Mouse (Mus musculus): ENCODE measurements around the gene Tspan31. TPM values are rescaled to one million over a fixed set of nuclear protein-coding genes. Genes with fewer than 3 reads are reported as not detected.

Gene Tspan31
- polyA plus RNA-seq, 1 experiment, result 81.6 TPM

DNA sequence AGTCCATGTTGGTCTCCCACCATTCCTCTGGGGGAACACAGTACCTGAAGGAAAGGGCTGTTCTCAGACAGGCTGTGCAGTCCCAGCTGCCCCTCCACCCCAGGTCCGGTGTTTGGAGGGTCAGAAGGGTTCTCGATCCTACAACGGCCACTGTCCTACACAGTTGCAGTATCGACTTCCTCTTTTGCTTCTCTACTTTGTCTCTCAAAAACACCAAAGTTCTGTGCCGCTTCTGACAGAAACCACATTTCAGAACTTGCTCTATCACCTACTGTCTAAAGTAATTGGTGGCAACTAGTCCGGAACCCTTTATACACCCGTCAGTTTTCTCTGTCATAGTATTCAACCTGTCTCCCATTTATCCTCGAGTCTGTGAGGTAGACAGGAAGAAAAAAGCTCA is 14.7 kb downstream of the Tspan31 start:
- Histone ChIP-seq H3K27ac (ENCODE audit: insufficient read depth, low read length) (no peak overlapping the region), H3K4me1 (ENCODE audit: control insufficient read depth, insufficient read depth, low read length) (no peaks in the 10 kb centered on the region; the same call in 1 of the 2 replicates), H3K27me3 (ENCODE audit: control insufficient read depth, insufficient read depth, low read length) (peaks cover 2% of the 10 kb centered on the region; the same call in 1 of the 2 replicates), H3K4me3 (replicated peaks; ENCODE audit: insufficient read depth, low read depth, low read length) (no peak overlapping the region)
- TF ChIP-seq POLR2A (IDR thresholded peaks at IDR 0.05; ENCODE audit: borderline replicate concordance, insufficient read depth, low read length) (no peak), CTCF (IDR thresholded peaks at IDR 0.05; ENCODE audit: borderline replicate concordance, insufficient read depth, low read depth, low read length) (no peak)
- no peak for DNase-seq
- whole genome bisulfite sequencing, result 91% methylated on average over 8 of the region's 8 CpGs

DNA sequence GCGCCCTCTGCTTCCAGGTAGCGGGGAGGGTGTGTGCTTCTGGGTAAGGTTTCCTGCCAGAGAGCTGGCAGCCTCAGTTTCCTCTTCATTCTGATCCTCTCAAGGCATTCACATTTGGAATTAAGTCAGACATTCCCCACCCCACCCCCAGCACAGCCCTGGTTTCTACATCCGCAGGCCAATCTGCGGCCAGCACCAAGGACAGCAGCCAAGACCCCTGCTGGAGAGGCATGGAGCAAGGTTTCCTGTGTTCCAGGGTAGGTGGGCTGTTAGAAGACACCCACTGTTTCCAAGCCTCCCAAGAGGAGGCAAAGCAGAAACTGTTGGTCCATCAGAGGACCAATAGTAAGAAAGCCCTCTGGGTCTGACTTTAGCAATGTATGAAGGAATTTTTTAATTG is 15.4 kb downstream of the Tspan31 start:
- DNase-seq, result peak in 1 of 2 experiments; percentile 14
- TF ChIP-seq POLR2A (IDR thresholded peaks at IDR 0.05; ENCODE audit: borderline replicate concordance, insufficient read depth, low read length) (no peak), CTCF (IDR thresholded peaks at IDR 0.05; ENCODE audit: borderline replicate concordance, insufficient read depth, low read depth, low read length) (no peak)
- Histone ChIP-seq H3K27ac (ENCODE audit: insufficient read depth, low read length) (no peak overlapping the region), H3K4me1 (ENCODE audit: control insufficient read depth, insufficient read depth, low read length) (no peaks in the 10 kb centered on the region; the same call in 1 of the 2 replicates), H3K4me3 (replicated peaks; ENCODE audit: insufficient read depth, low read depth, low read length) (no peak overlapping the region), H3K27me3 (ENCODE audit: control insufficient read depth, insufficient read depth, low read length) (peaks cover 2% of the 10 kb centered on the region; the same call in 1 of the 2 replicates)
- 42% methylated on average over 4 of the region's 4 CpGs for WGBS

DNA sequence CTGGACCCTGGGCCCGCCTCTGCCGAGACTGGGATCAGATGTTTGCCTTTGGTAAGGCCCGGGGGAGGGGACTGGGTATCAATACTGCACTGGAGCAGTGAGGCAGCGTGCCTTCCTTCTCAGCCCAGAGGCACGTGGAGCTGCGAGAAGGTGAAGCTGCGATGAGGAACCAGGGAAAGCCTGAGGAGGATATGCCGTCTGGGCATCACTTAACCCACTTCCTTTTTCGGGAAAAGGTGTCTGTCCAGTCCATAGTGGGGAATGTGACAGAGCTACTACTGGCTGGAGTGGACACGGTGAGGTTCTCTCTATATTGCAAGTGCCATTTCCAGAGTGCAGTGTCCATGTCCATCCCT is 20.0 kb downstream of the Tspan31 start:
- TF ChIP-seq POLR2A (IDR thresholded peaks at IDR 0.05; ENCODE audit: borderline replicate concordance, insufficient read depth, low read length) (no peak), CTCF (IDR thresholded peaks at IDR 0.05; ENCODE audit: borderline replicate concordance, insufficient read depth, low read depth, low read length) (no peak)
- WGBS, result 25% methylated on average over 10 of the region's 10 CpGs
- no peak for DNase-seq
- no peaks in the 10 kb centered on the region; the same call in 1 of the 2 replicates for H3K4me1 ChIP-seq (ENCODE audit: control insufficient read depth, insufficient read depth, low read length)
- peaks cover 2% of the 10 kb centered on the region; the same call in 1 of the 2 replicates for H3K27me3 ChIP-seq (ENCODE audit: control insufficient read depth, insufficient read depth, low read length)
- H3K4me3 ChIP-seq (replicated peaks; ENCODE audit: insufficient read depth, low read depth, low read length), result no peak overlapping the region
- H3K27ac ChIP-seq (ENCODE audit: insufficient read depth, low read length), result no peak overlapping the region

DNA sequence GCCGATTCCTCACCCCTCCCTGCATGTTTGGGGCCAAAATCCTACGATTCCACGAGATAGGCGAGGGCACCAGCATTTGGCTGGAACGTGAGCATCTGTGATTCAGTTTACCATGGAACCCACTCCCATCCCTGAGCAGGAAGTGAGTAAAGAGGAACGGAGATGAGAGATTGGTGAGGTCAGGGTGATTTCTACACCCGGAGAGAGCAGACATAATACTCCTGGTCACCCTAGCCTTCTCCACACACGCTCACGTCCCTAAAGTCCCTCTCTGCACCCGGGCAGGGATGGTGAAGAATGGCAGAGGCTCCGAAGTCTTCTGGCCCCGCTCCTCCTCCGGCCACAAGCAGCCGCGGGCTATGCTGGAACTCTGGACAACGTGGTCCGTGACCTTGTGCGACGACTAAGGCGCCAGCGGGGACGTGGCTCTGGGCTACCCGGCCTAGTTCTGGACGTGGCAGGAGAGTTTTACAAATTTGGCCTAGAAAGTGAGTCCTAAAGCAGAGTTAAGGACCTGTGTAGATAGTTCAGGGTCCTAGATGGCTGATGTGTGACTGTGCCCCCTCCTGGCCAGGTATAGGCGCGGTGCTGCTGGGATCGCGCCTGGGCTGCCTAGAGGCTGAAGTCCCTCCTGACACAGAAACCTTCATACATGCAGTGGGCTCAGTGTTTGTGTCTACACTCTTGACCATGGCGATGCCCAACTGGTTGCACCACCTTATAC is 20.5 kb downstream of the Tspan31 start:
- WGBS, result 2% methylated on average over 29 of the region's 29 CpGs
- no peak overlapping the region for H3K27ac ChIP-seq (ENCODE audit: insufficient read depth, low read length)
- H3K27me3 ChIP-seq (ENCODE audit: control insufficient read depth, insufficient read depth, low read length), result peaks cover 2% of the 10 kb centered on the region; the same call in 1 of the 2 replicates
- TF ChIP-seq CTCF (IDR thresholded peaks at IDR 0.05; ENCODE audit: borderline replicate concordance, insufficient read depth, low read depth, low read length) (peak; percentile 32; the same call in 1 of the 2 replicates), POLR2A (IDR thresholded peaks at IDR 0.05; ENCODE audit: borderline replicate concordance, insufficient read depth, low read length) (no peak)
- no peaks in the 10 kb centered on the region; the same call in 1 of the 2 replicates for H3K4me1 ChIP-seq (ENCODE audit: control insufficient read depth, insufficient read depth, low read length)
- no peak for DNase-seq
- H3K4me3 ChIP-seq (replicated peaks; ENCODE audit: insufficient read depth, low read depth, low read length), result peak overlapping the region; percentile 32

DNA sequence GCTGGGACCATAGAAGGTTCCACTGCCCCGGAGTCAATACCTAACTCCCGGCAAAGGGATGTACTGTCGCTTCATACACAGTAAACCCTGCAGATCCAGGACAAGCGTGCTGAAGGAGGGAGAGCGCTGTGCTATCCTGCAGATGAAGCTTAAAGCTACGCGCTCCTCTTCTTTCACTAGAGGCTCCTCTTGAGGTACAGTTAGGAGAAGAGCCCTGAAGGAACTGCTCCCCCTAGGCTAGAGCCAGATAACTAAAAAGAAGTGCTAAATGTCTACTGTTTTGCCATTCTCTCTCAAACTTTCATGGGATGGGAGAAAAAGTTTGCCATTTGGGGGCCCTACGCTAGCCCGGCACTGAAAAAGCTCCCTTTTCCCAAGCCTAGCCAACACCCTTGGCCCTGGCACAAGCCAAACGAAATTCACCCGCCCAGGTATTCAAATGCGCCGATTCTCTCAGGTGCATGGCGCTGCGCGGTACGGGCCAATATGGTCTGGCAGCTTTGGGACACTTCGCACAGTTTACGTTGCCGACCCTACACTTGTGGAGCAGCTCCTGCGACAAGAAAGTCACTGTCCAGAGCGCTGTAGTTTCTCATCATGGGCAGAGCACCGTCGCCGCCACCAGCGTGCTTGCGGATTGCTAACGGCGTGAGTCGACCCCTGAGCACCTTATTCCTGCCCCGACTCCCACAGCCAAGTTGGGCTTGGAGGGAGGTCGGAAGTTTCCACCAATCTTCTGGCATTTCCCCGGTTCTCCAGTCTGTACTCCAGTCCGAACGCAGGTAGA is 21.3 kb downstream of the Tspan31 start:
- 2% methylated on average over 35 of the region's 35 CpGs for WGBS

DNA sequence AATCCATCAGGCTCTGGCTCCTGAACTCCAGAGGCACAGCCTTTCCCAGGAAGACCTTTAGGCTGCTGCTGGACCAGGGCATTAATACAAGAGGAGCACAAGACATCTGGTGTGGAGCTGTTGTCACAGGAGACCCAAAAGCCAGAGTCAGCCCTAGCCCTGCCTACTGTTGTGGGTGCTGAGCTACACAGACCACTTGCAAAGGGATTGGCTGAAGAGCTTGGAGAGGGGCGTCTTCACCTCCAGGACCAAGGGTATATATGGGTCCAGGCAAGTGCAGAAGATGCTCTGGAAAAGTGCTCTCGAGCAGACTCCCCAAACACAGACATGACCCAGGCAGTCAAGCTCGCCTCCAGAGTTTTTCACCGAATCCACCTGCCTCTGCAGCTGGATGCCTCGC is 22.1 kb downstream of the Tspan31 start, which contains the start of gene Cyp27b1:
Cyp27b1 (plus strand) TSS at position 297 of the 400 bp plus-strand sequence.
- Histone ChIP-seq H3K4me3 (replicated peaks; ENCODE audit: insufficient read depth, low read depth, low read length) (peak within 1 kb of the TSS; percentile 32), H3K27me3 (ENCODE audit: control insufficient read depth, insufficient read depth, low read length) (peaks cover 2% of the 10 kb centered on the region; the same call in 1 of the 2 replicates), H3K27ac (ENCODE audit: insufficient read depth, low read length) (no peak within 1 kb of the TSS), H3K4me1 (ENCODE audit: control insufficient read depth, insufficient read depth, low read length) (no peaks in the 10 kb centered on the region)
- TF ChIP-seq POLR2A (IDR thresholded peaks at IDR 0.05; ENCODE audit: borderline replicate concordance, insufficient read depth, low read length) (no peak), CTCF (IDR thresholded peaks at IDR 0.05; ENCODE audit: borderline replicate concordance, insufficient read depth, low read depth, low read length) (no peak)
- 31% methylated on average over 5 of the region's 5 CpGs for WGBS
- DNase-seq, result no peak

More for the DNA sequence above, 21.3 kb downstream of the Tspan31 start:
- H3K4me1 ChIP-seq (ENCODE audit: control insufficient read depth, insufficient read depth, low read length), result no peaks in the 10 kb centered on the region
- DNase-seq, result no peak
- H3K27me3 ChIP-seq (ENCODE audit: control insufficient read depth, insufficient read depth, low read length), result peaks cover 2% of the 10 kb centered on the region; the same call in 1 of the 2 replicates
- H3K4me3 ChIP-seq (replicated peaks; ENCODE audit: insufficient read depth, low read depth, low read length), result peak overlapping the region; percentile 32
- TF ChIP-seq POLR2A (IDR thresholded peaks at IDR 0.05; ENCODE audit: borderline replicate concordance, insufficient read depth, low read length), result no peak
- TF ChIP-seq CTCF (IDR thresholded peaks at IDR 0.05; ENCODE audit: borderline replicate concordance, insufficient read depth, low read depth, low read length), result no peak
- no peak overlapping the region for H3K27ac ChIP-seq (ENCODE audit: insufficient read depth, low read length)

DNA sequence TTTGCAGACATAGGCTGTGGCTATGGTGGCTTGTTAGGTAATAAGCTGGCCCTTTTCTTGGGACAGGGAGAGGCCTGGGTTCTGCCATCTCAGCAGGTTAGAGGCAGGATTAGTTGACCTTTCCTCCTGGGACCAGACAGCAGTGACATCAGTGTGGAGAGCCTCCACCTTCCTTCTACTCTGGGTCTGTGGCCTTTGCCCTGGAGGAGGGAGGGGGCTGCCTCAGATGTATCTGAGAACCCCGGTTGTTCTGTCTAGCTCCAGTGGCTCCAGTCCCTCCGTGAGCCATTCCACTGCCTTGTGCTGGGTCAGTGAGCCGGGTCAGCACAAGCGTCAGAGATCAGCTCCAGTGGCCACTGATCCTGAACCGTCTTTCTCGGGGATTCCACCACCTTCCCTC is 26.9 kb downstream of the Tspan31 start:
- WGBS, result 48% methylated on average over 6 of the region's 6 CpGs
- no peak overlapping the region for H3K4me3 ChIP-seq (replicated peaks; ENCODE audit: insufficient read depth, low read depth, low read length)
- no peak for DNase-seq
- no peak for TF ChIP-seq POLR2A (IDR thresholded peaks at IDR 0.05; ENCODE audit: borderline replicate concordance, insufficient read depth, low read length)
- no peak for TF ChIP-seq CTCF (IDR thresholded peaks at IDR 0.05; ENCODE audit: borderline replicate concordance, insufficient read depth, low read depth, low read length)
- no peaks in the 10 kb centered on the region for H3K4me1 ChIP-seq (ENCODE audit: control insufficient read depth, insufficient read depth, low read length)
- no peaks in the 10 kb centered on the region; the same call in 1 of the 2 replicates for H3K27me3 ChIP-seq (ENCODE audit: control insufficient read depth, insufficient read depth, low read length)
- H3K27ac ChIP-seq (ENCODE audit: insufficient read depth, low read length), result no peak overlapping the region

All from cerebellum, adult 2 months (tissue).